Comparison of ENCODE assay signal across 9 mouse cellular contexts in genomic region chr16:58497886-58498713, GRCm38 (mm10). TPM values are rescaled to one million over a fixed set of nuclear protein-coding genes. Genes with fewer than 3 reads are reported as not detected.
DNase-seq lines count a peak whose midpoint lies in the region; ATAC-seq and TF ChIP-seq lines count a peak whose summit lies in the region.
"Had no signal": no experiment of that assay in that cellular context is flagged by ENCODE, and none has a peak within 500 bp of the region (broad histone marks: within the 10 kb centered on the region; RNA-seq: fewer than 3 reads in every experiment).

No protein-coding gene starts in this region.

- 54% methylated on average over 9 of the region's 9 CpGs for WGBS in kidney, postnatal 0 days
- 65% methylated on average over 9 of the region's 9 CpGs for WGBS in kidney, embryonic 14.5 days
- WGBS in intestine, postnatal 0 days: 58% methylated on average over 9 of the region's 9 CpGs

- ATAC-seq in kidney, postnatal 0 days (replicated peaks; ENCODE audit: low FRiP score, low read depth): no peak; the same call in 1 of the 2 replicates
- no peak for ATAC-seq in kidney, embryonic 14.5 days (ENCODE audit: low FRiP score, low TSS enrichment)
- 0 out of 2 replicates have a peak, but pooled peaks have one; percentile 12 for ATAC-seq in intestine, postnatal 0 days

- no peak overlapping the region for H3K4me3 ChIP-seq in kidney, postnatal 0 days (replicated peaks; ENCODE audit: low read depth, low read length)
- no peak overlapping the region for H3K4me3 ChIP-seq in kidney, embryonic 14.5 days (ENCODE audit: low read length)
- no peak overlapping the region for H3K4me3 ChIP-seq in bone marrow macrophage, adult 2 months (ENCODE audit: insufficient read depth, low read length)
- H3K4me3 ChIP-seq in intestine, postnatal 0 days (ENCODE audit: low read depth, low read length): no peak overlapping the region
- H3K4me3 ChIP-seq: limb, embryonic 15.5 days had no signal

- TF ChIP-seq POLR2A in bone marrow macrophage, adult 2 months (IDR thresholded peaks at IDR 0.05; ENCODE audit: borderline replicate concordance, low read depth, low read length): no peak

- H3K9ac ChIP-seq in kidney, postnatal 0 days (ENCODE audit: low read depth, low read length): no peak overlapping the region
- H3K9ac ChIP-seq in kidney, embryonic 14.5 days (ENCODE audit: low read depth, low read length): no peak overlapping the region
- no peak overlapping the region for H3K9ac ChIP-seq in intestine, postnatal 0 days (ENCODE audit: low read depth, low read length)
- H3K9ac ChIP-seq: limb, embryonic 15.5 days had no signal

- no peaks in the 10 kb centered on the region for H3K27me3 ChIP-seq in kidney, postnatal 0 days (ENCODE audit: insufficient read depth, low read length)
- no peaks in the 10 kb centered on the region for H3K27me3 ChIP-seq in kidney, embryonic 14.5 days (ENCODE audit: control insufficient read depth, insufficient read depth, low read length)
- no peaks in the 10 kb centered on the region for H3K27me3 ChIP-seq in intestine, postnatal 0 days (replicated peaks; ENCODE audit: control insufficient read depth, insufficient read depth, low read length)
- H3K27me3 ChIP-seq: limb, embryonic 15.5 days had no signal

- H3K4me2 ChIP-seq in kidney, postnatal 0 days (ENCODE audit: low read length): no peak overlapping the region
- no peak overlapping the region for H3K4me2 ChIP-seq in kidney, embryonic 14.5 days (replicated peaks; ENCODE audit: low read depth, low read length)
- H3K4me2 ChIP-seq in intestine, postnatal 0 days (replicated peaks; ENCODE audit: low read depth): no peak overlapping the region
- H3K4me2 ChIP-seq: limb, embryonic 15.5 days had no signal

- peaks cover 27% of the 10 kb centered on the region for H3K4me1 ChIP-seq in kidney, postnatal 0 days (replicated peaks; ENCODE audit: insufficient read depth, low read length)
- peaks cover 16% of the 10 kb centered on the region for H3K4me1 ChIP-seq in kidney, embryonic 14.5 days (ENCODE audit: control insufficient read depth, insufficient read depth, low read length)
- peaks cover 40% of the 10 kb centered on the region for H3K4me1 ChIP-seq in bone marrow macrophage, adult 2 months (ENCODE audit: control insufficient read depth, insufficient read depth, low read length)
- H3K4me1 ChIP-seq in intestine, postnatal 0 days (replicated peaks; ENCODE audit: control insufficient read depth, insufficient read depth, low read length): peaks cover 14% of the 10 kb centered on the region; the same call in 1 of the 2 replicates

- H3K9me3 ChIP-seq in kidney, postnatal 0 days (replicated peaks; ENCODE audit: low read length): no peaks in the 10 kb centered on the region
- H3K9me3 ChIP-seq in kidney, embryonic 14.5 days (ENCODE audit: control insufficient read depth, low read length): no peaks in the 10 kb centered on the region
- no peaks in the 10 kb centered on the region for H3K9me3 ChIP-seq in intestine, postnatal 0 days (ENCODE audit: control insufficient read depth)
- H3K9me3 ChIP-seq: limb, embryonic 15.5 days had no signal

- H3K36me3 ChIP-seq in kidney, postnatal 0 days (ENCODE audit: insufficient read depth, low read length): peaks cover 4% of the 10 kb centered on the region
- H3K36me3 ChIP-seq in kidney, embryonic 14.5 days (ENCODE audit: control insufficient read depth, insufficient read depth, low read length): peaks cover 8% of the 10 kb centered on the region
- H3K36me3 ChIP-seq in intestine, postnatal 0 days (ENCODE audit: control insufficient read depth, insufficient read depth): peaks cover 12% of the 10 kb centered on the region
- H3K36me3 ChIP-seq: limb, embryonic 15.5 days had no signal

- no peak for TF ChIP-seq CTCF in kidney, postnatal 0 days (IDR thresholded peaks at IDR 0.05; ENCODE audit: low read depth)
- TF ChIP-seq CTCF in bone marrow macrophage, adult 2 months (IDR thresholded peaks at IDR 0.05; ENCODE audit: low read depth, low read length): no peak
- no peak for TF ChIP-seq CTCF in intestine, postnatal 0 days (IDR thresholded peaks at IDR 0.05; ENCODE audit: low read depth)

- H3K27ac ChIP-seq in kidney, postnatal 0 days: peak overlapping the region; percentile 27; the same call in 1 of the 2 replicates
- no peak overlapping the region for H3K27ac ChIP-seq in kidney, embryonic 14.5 days (ENCODE audit: low read depth, low read length)
- H3K27ac ChIP-seq in bone marrow macrophage, adult 2 months (ENCODE audit: insufficient read depth, low read depth, low read length): peak overlapping the region; percentile 13
- peak overlapping the region; percentile 15; the same call in 1 of the 2 replicates for H3K27ac ChIP-seq in intestine, postnatal 0 days (ENCODE audit: low read depth, low read length)
- H3K27ac ChIP-seq: limb, embryonic 15.5 days had no signal

- DNase-seq in kidney, postnatal 0 days (ENCODE audit: low spot score): no peak
- peak; percentile 81 to 85 for DNase-seq in spleen, postnatal 36 days (ENCODE audit: low spot score in 2 of 2)
- no peak for DNase-seq in adrenal gland, postnatal 10 days
- no peak for DNase-seq in cerebellum, adult 11-12 months
- no peak for DNase-seq in adipocyte (ENCODE audit: low spot score)

RNA-seq across cellular contexts. Expression of gene St3gal6, which starts 25.9 kb away (rescaled TPM):
- polyA plus RNA-seq in kidney, postnatal 0 days (2015; fragmentation: Nextera tagmentation; extraction: Ambion mirVana): 93.6 and 93.8 TPM in 2 replicates
- 46.9 and 56.9 TPM in 2 replicates for polyA plus RNA-seq in kidney, embryonic 14.5 days (2014; fragmentation: Nextera tagmentation; extraction: Ambion mirVana)
- 6.6 and 8.5 TPM in 2 replicates for polyA plus RNA-seq in bone marrow macrophage, adult 2 months (2012; ENCODE audit: insufficient read depth, insufficient read length, missing spikeins)
- polyA plus RNA-seq in intestine, postnatal 0 days (2015; fragmentation: Nextera tagmentation; extraction: Ambion mirVana): 32.5 and 32.6 TPM in 2 replicates
- 10 to 100 TPM; 23.2 to 29.1 TPM for total RNA-seq in adrenal gland, postnatal 10 days (2021)

Comparison
In these comparisons a context has a peak if more than half of its experiments do, and no peak if none do; other contexts are left out.
1. DNase-seq: peak in spleen, postnatal 36 days (2 of 2); none in kidney, postnatal 0 days (single experiment), adrenal gland, postnatal 10 days (single experiment), cerebellum, adult 11-12 months (single experiment) and adipocyte (single experiment).